ENCODE assay signal across 23 mouse cellular contexts in genomic region chr11:46020246-46020645, GRCm38 (mm10). TPM values are rescaled to one million over a fixed set of nuclear protein-coding genes. Genes with fewer than 3 reads are reported as not detected.
"Had no signal": no experiment of that assay in that cellular context is flagged by ENCODE, and none has a peak within 500 bp of the region (broad histone marks: within the 10 kb centered on the region; RNA-seq: fewer than 3 reads in every experiment).

No protein-coding gene starts in this region.

- H3K4me3 ChIP-seq: midbrain, embryonic 10.5 days; midbrain, embryonic 12.5 days; myocyte; neural tube, embryonic 13.5 days; neural tube, embryonic 15.5 days; stomach, embryonic 15.5 days had no signal

- H3K27ac ChIP-seq: midbrain, embryonic 10.5 days; midbrain, embryonic 12.5 days; neural tube, embryonic 13.5 days; neural tube, embryonic 15.5 days; stomach, embryonic 15.5 days; stomach, postnatal 0 days had no signal

- H3K4me1 ChIP-seq: midbrain, embryonic 12.5 days; neural tube, embryonic 13.5 days; neural tube, embryonic 15.5 days; stomach, embryonic 15.5 days had no signal

- DNase-seq: lung, adult 18-20 months; lung, embryonic 14.5 days; lung, postnatal 10 days; lung, postnatal 4 days; midbrain, embryonic 14.5 days; retina, postnatal 1 day; right cerebral cortex, adult 18-20 months; right cerebral cortex, postnatal 25 days; right cerebral cortex, postnatal 4 days; spleen, adult 18-20 months; thymus, adult 2 months; thymus, postnatal 25 days; thymus, postnatal 4 days had no signal

- H3K4me2 ChIP-seq: lung, embryonic 14.5 days; midbrain, embryonic 12.5 days; neural tube, embryonic 13.5 days; neural tube, embryonic 15.5 days; stomach, embryonic 15.5 days had no signal

- H3K9me3 ChIP-seq: midbrain, embryonic 10.5 days; midbrain, embryonic 12.5 days; neural tube, embryonic 13.5 days; neural tube, embryonic 15.5 days; stomach, embryonic 15.5 days had no signal

- ATAC-seq: midbrain, embryonic 16.5 days had no signal

- H3K36me3 ChIP-seq: midbrain, embryonic 10.5 days; midbrain, embryonic 12.5 days; neural tube, embryonic 13.5 days; neural tube, embryonic 15.5 days; stomach, embryonic 15.5 days had no signal

- H3K27me3 ChIP-seq: midbrain, embryonic 12.5 days; neural tube, embryonic 13.5 days; neural tube, embryonic 15.5 days; stomach, embryonic 15.5 days had no signal

- H3K9ac ChIP-seq: lung, embryonic 14.5 days; midbrain, embryonic 12.5 days; neural tube, embryonic 13.5 days; neural tube, embryonic 15.5 days; stomach, embryonic 15.5 days had no signal

RNA-seq across cellular contexts. Expression of gene Sox30, which starts 40.1 kb away (rescaled TPM):
- total RNA-seq: megakaryocyte, adult 5-6 weeks; megakaryocyte-erythroid progenitor cell, adult 5-6 weeks had no signal
- polyA plus RNA-seq: myocyte had no signal
